Mouse (Mus musculus): Measurements from ENCODE around the gene Uspl1. TPM values are rescaled to one million over a fixed set of nuclear protein-coding genes. Genes with fewer than 3 reads are reported as not detected.

Gene Uspl1
- polyA plus RNA-seq, 1 experiment: 51.7 TPM

DNA sequence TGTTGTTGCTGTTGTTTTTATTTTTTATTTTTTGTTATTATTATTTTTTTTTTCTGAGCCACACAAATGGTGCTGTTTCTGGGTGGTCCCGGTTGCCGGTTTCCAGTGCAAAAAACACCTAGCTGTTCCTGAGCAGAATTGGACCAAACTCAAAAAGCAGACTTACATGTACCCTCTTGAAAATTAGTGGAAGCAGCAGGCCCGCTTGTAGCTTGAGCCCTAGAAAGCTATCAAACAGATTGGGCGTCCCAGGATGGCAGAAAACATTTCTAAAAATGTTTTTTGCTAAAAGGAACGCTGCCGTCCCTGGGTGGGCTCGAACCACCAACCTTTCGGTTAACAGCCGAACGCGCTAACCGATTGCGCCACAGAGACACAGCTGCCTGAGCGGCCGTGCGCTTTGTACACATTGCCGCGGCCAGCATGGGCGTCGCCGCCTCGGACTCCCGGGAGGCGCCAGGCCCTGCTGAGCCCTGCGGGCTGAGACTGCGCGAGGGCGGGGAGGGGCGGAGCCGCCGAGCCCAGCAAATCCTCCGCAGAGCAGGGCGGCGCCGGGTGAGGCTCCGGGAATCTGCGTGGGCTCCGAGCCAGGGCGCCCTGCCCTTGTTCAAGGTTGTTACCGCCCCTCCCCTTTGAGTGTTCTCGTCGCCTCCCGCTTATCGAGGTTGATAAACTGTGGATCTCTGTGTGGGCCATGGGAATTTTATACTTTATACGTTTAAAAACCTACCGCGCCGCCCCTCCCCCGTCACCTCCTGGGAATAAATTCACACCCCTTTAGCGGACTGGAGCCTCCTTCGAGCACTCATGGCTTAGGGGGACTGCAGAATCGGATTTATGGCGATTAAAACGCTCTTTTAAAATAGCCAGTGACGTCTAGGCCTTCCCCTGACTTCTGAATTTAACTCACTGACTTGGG lies 44.8 kb downstream of the Uspl1 start:
- peak; percentile 66 for TF ChIP-seq POLR2A (IDR thresholded peaks at IDR 0.05; ENCODE audit: control insufficient read depth, extremely low read depth, insufficient read depth, low read length, poor library complexity)
- peak; percentile 63; the same call in 1 of the 2 replicates for TF ChIP-seq CTCF (IDR thresholded peaks at IDR 0.05; ENCODE audit: borderline replicate concordance, control insufficient read depth, extremely low read depth, insufficient read depth, low read length, poor library complexity)
- H3K4me3 ChIP-seq (ENCODE audit: control insufficient read depth, insufficient read depth, low read length): peak overlapping the region; percentile 65
- DNase-seq: peak; percentile 93
- no peaks in the 10 kb centered on the region for H3K36me3 ChIP-seq (ENCODE audit: control insufficient read depth, insufficient read depth, low read length)
- WGBS: 4% methylated on average over 55 of the region's 55 CpGs
- peaks cover 20% of the 10 kb centered on the region for H3K4me1 ChIP-seq (replicated peaks; ENCODE audit: control insufficient read depth, insufficient read depth, low read length)
- no peaks in the 10 kb centered on the region for H3K27me3 ChIP-seq (ENCODE audit: control insufficient read depth, insufficient read depth, low read length)
- peak overlapping the region; percentile 59 for H3K27ac ChIP-seq (ENCODE audit: control insufficient read depth, insufficient read depth, low read length)

DNA sequence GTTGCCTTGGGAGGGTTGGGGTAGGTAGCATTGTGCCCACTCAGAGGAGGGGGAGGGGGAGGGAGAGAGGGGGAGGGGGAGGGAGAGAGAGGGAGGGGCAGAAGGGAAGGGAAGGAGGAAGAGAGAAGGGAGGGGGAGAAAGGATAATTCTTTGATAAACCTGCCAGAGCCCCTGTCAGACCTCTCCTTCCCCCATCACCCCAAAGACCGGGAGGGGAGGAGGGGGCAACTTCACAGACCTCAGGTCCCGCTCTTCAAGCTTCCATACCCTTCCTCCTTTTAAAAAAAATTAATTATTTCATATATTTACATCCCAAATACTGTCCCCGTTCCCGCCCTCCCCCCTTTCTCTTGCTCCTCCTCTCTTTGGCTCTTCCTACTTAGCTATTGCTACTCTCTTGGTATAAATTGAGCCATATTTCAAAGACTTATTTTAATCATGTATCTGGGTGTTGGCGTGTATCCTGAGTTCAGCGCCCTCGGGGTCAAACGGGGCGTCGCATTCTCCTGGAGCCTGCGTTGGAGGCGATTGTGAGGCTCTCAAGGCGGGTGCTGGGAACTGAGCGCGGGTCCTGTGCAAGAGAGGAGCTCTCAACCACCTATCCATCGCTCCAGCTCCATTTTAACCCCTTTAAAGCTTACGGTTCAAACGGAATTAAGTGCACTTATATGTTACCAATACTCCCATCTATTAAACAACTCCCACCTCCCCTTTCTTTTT lies 45.6 kb downstream of the Uspl1 start:
- Histone ChIP-seq H3K4me1 (replicated peaks; ENCODE audit: control insufficient read depth, insufficient read depth, low read length) (peaks cover 25% of the 10 kb centered on the region), H3K36me3 (ENCODE audit: control insufficient read depth, insufficient read depth, low read length) (no peaks in the 10 kb centered on the region), H3K27ac (ENCODE audit: control insufficient read depth, insufficient read depth, low read length) (no peak overlapping the region), H3K4me3 (ENCODE audit: control insufficient read depth, insufficient read depth, low read length) (peak overlapping the region; percentile 65; the same call in 1 of the 2 replicates), H3K27me3 (ENCODE audit: control insufficient read depth, insufficient read depth, low read length) (no peaks in the 10 kb centered on the region)
- no peak for DNase-seq
- TF ChIP-seq POLR2A (IDR thresholded peaks at IDR 0.05; ENCODE audit: control insufficient read depth, extremely low read depth, insufficient read depth, low read length, poor library complexity) (no peak), CTCF (IDR thresholded peaks at IDR 0.05; ENCODE audit: borderline replicate concordance, control insufficient read depth, extremely low read depth, insufficient read depth, low read length, poor library complexity) (no peak)
- WGBS: 94% methylated on average over 18 of the region's 18 CpGs

DNA sequence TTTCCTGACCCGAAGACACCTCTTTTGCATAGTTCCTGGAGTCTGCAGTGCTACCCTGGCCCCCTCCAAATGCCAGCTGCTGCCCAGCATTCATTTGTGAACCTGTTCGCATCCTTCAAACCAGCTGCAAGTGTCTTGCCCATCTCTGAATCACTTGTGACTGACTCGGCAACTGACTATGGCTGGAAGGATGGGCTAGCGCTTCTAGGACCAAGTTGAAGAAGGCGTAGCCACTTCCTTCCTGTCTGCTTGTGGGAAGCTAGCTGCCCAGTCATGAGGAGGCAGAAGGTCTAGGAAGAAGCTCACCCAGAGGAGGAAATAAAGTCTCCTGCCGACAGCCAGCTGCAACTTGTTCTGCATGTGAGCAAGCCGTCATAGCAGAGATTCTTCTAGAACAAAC lies 50.9 kb downstream of the Uspl1 start:
- Histone ChIP-seq H3K27ac (ENCODE audit: control insufficient read depth, insufficient read depth, low read length) (peak overlapping the region; percentile 11; the same call in 1 of the 2 replicates), H3K4me3 (ENCODE audit: control insufficient read depth, insufficient read depth, low read length) (no peak overlapping the region), H3K4me1 (replicated peaks; ENCODE audit: control insufficient read depth, insufficient read depth, low read length) (peaks cover 34% of the 10 kb centered on the region), H3K27me3 (ENCODE audit: control insufficient read depth, insufficient read depth, low read length) (no peaks in the 10 kb centered on the region), H3K36me3 (ENCODE audit: control insufficient read depth, insufficient read depth, low read length) (no peaks in the 10 kb centered on the region)
- peak; percentile 46 for DNase-seq
- 14% methylated on average over 7 of the region's 7 CpGs for WGBS
- no peak for TF ChIP-seq CTCF (IDR thresholded peaks at IDR 0.05; ENCODE audit: borderline replicate concordance, control insufficient read depth, extremely low read depth, insufficient read depth, low read length, poor library complexity)
- no peak for TF ChIP-seq POLR2A (IDR thresholded peaks at IDR 0.05; ENCODE audit: control insufficient read depth, extremely low read depth, insufficient read depth, low read length, poor library complexity)

DNA sequence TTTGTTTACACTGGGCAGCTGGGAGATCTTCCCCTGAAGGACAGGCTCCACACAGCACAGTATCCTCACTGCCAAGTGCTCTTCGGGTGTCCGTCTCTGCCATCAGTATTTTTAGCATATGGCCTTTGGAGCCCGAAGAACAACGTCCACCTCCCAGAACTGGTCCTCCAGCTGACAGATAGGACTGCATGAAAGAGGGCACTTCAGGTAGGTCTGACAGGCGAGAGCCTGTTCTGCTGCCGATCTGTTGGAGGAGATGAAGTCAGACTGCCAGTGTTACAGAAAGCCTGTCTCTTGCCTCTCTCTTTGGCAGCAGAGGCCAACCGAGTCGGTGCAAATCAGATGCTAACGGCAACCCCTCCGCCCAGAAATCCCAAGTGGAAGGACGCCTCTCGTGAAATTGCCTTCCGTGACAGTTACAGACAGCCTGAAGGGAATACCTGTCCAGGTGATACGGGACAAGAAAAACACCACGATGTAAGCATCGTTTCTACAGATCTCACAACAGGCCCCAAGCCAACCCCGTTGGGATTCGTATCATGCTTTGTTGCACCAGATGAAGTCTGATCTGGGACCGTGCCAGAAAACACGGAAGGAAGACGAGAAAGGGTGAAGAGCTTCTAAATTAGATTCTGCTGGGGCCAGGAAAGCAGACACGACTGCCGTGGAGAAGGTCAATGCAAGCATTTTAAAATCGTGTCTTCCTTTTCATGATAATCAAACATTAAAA lies 53.2 kb downstream of the Uspl1 start:
- Histone ChIP-seq H3K4me3 (ENCODE audit: control insufficient read depth, insufficient read depth, low read length) (no peak overlapping the region), H3K36me3 (ENCODE audit: control insufficient read depth, insufficient read depth, low read length) (no peaks in the 10 kb centered on the region), H3K4me1 (replicated peaks; ENCODE audit: control insufficient read depth, insufficient read depth, low read length) (peaks cover 27% of the 10 kb centered on the region), H3K27me3 (ENCODE audit: control insufficient read depth, insufficient read depth, low read length) (no peaks in the 10 kb centered on the region), H3K27ac (ENCODE audit: control insufficient read depth, insufficient read depth, low read length) (no peak overlapping the region)
- no peak for TF ChIP-seq CTCF (IDR thresholded peaks at IDR 0.05; ENCODE audit: borderline replicate concordance, control insufficient read depth, extremely low read depth, insufficient read depth, low read length, poor library complexity)
- TF ChIP-seq POLR2A (IDR thresholded peaks at IDR 0.05; ENCODE audit: control insufficient read depth, extremely low read depth, insufficient read depth, low read length, poor library complexity): no peak
- WGBS: 92% methylated on average over 24 of the region's 24 CpGs
- no peak for DNase-seq

DNA sequence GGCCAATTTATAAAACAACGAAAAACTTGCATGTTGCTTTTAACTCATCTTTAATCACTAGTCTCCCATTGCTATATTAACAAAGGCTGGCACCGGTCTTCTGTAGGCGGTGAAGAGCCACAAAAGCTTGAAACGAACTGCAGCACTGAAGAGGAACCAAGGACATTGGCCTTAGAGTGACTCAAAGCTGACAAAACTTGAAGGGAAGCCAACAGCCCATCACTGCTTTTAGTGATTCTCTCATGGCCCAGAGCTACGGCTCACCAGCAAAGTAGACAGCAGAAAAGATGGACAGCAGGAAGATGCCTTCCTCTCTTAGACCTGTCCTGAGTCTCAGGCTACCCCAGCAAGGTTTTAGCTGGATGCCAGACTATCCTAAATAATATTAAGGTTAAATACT lies 58.3 kb downstream of the Uspl1 start:
- TF ChIP-seq CTCF (IDR thresholded peaks at IDR 0.05; ENCODE audit: borderline replicate concordance, control insufficient read depth, extremely low read depth, insufficient read depth, low read length, poor library complexity): no peak
- no peak for TF ChIP-seq POLR2A (IDR thresholded peaks at IDR 0.05; ENCODE audit: control insufficient read depth, extremely low read depth, insufficient read depth, low read length, poor library complexity)

DNA sequence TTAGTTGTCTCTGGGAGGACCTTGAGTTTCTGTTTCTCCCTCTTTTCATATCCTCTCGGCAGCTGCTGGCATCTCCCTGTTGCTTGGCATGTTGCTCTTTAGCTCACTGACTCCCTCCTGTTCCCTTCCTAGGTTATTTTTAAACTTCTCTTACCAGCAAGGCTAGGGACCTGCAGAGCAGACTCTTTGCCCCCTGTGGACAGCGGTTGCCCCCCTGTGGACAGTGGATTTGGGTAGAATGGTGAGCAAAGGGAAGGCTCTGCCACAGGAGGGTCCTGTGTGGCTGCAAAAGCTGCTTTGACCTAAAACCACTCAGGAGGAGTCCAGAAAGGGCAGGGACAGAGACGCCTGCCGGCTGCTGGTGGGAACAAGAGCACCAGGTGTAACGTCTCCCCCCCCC lies 58.9 kb downstream of the Uspl1 start:
- Histone ChIP-seq H3K4me1 (replicated peaks; ENCODE audit: control insufficient read depth, insufficient read depth, low read length) (peaks cover 27% of the 10 kb centered on the region), H3K27me3 (ENCODE audit: control insufficient read depth, insufficient read depth, low read length) (no peaks in the 10 kb centered on the region), H3K4me3 (ENCODE audit: control insufficient read depth, insufficient read depth, low read length) (no peak overlapping the region), H3K36me3 (ENCODE audit: control insufficient read depth, insufficient read depth, low read length) (no peaks in the 10 kb centered on the region), H3K27ac (ENCODE audit: control insufficient read depth, insufficient read depth, low read length) (no peak overlapping the region)
- DNase-seq: no peak
- TF ChIP-seq CTCF (IDR thresholded peaks at IDR 0.05; ENCODE audit: borderline replicate concordance, control insufficient read depth, extremely low read depth, insufficient read depth, low read length, poor library complexity) (no peak), POLR2A (IDR thresholded peaks at IDR 0.05; ENCODE audit: control insufficient read depth, extremely low read depth, insufficient read depth, low read length, poor library complexity) (no peak)
- WGBS: 89% methylated on average over 4 of the region's 5 CpGs

More for the DNA sequence above, 58.3 kb downstream of the Uspl1 start:
- no peak overlapping the region for H3K27ac ChIP-seq (ENCODE audit: control insufficient read depth, insufficient read depth, low read length)
- H3K4me1 ChIP-seq (replicated peaks; ENCODE audit: control insufficient read depth, insufficient read depth, low read length): peaks cover 21% of the 10 kb centered on the region
- no peak for DNase-seq
- H3K36me3 ChIP-seq (ENCODE audit: control insufficient read depth, insufficient read depth, low read length): no peaks in the 10 kb centered on the region
- no peaks in the 10 kb centered on the region for H3K27me3 ChIP-seq (ENCODE audit: control insufficient read depth, insufficient read depth, low read length)
- H3K4me3 ChIP-seq (ENCODE audit: control insufficient read depth, insufficient read depth, low read length): no peak overlapping the region
- 92% methylated on average over 5 of the region's 5 CpGs for WGBS
